Mouse (Mus musculus): ENCODE results near the gene Sft2d2.

DNA sequence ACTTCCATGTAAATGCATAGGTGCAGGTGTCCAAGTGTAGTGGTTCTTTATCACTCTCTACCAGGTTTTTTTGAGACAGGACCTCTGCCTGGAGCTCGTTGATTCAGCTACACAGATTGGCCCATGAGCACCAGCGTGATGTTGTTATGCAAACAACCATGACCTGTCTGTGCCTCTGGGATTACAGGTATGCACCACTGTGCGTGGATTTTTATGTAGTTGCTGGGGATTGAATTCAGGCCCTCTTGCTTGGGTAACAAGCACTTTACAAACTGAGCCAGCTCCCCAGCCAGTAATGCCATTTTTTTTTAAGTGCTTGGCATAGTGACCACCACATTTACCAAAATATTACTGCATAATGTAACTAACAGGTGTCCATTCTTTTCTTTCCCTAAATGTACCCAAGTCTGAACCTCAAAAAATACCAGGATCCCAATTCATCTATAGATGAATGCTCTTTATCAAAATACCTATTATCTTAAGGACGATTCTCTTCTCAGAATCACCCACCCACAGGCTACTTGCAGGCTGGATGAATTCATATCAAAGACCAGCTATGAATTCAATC is 7.3 kb upstream of the Sft2d2 start:
- no peak for TF ChIP-seq CTCF (IDR thresholded peaks at IDR 0.05)
- TF ChIP-seq EP300 (IDR thresholded peaks at IDR 0.05), result no peak

All from lung, postnatal 0 days (tissue).